10 mouse cellular contexts compared by ENCODE assay signal in genomic region chr16:92385062-92385461, GRCm38 (mm10). TPM values are rescaled to one million over a fixed set of nuclear protein-coding genes. Genes with fewer than 3 reads are reported as not detected.
DNase-seq lines count a peak whose midpoint lies in the region; TF ChIP-seq lines count a peak whose summit lies in the region.
"Had no signal": no experiment of that assay in that cellular context is flagged by ENCODE, and none has a peak within 500 bp of the region (broad histone marks: within the 10 kb centered on the region; RNA-seq: fewer than 3 reads in every experiment).

No protein-coding gene starts in this region.

- peak; percentile 5 for TF ChIP-seq CTCF in C2C12 (IDR thresholded peaks at IDR 0.05; ENCODE audit: control insufficient read depth, insufficient read depth, insufficient read length)

- DNase-seq in heart, adult 9 months (ENCODE audit: low spot score in 2 of 2): peak; percentile 26 to 45
- DNase-seq in heart, adult 11 months: no peak
- peak; percentile 87 for DNase-seq in adrenal gland, postnatal 25 days
- DNase-seq in embryonic facial prominence, embryonic 10.5 days (ENCODE audit: low spot score): peak; percentile 77
- peak; percentile 71 to 75 for DNase-seq in layer of hippocampus, postnatal 10 days (ENCODE audit: low spot score in 2 of 2)
- peak; percentile 55 for DNase-seq in naive thymus-derived CD4-positive, alpha-beta T cell, adult 2 months (ENCODE audit: low read depth)
- DNase-seq in urinary bladder, postnatal 10 days (ENCODE audit: low spot score): peak; percentile 41

- no peaks in the 10 kb centered on the region for H3K79me2 ChIP-seq in C2C12 (ENCODE audit: control insufficient read depth, insufficient read depth)

- no peak overlapping the region for H3ac ChIP-seq in C2C12 (ENCODE audit: control insufficient read depth, insufficient read length, low read depth)

- H3K9me3 ChIP-seq in embryonic facial prominence, embryonic 10.5 days: no peaks in the 10 kb centered on the region
- H3K9me3 ChIP-seq: stomach, embryonic 15.5 days had no signal

- H3K27me3 ChIP-seq in C2C12 (ENCODE audit: control insufficient read depth, insufficient read depth, insufficient read length): peaks cover 9% of the 10 kb centered on the region
- no peaks in the 10 kb centered on the region for H3K27me3 ChIP-seq in embryonic facial prominence, embryonic 10.5 days (replicated peaks; ENCODE audit: low read depth, poor library complexity, severe bottlenecking)
- H3K27me3 ChIP-seq: stomach, embryonic 15.5 days had no signal

- no peak overlapping the region for H3K4me3 ChIP-seq in C2C12 (ENCODE audit: insufficient read depth, poor library complexity, severe bottlenecking)
- no peak overlapping the region for H3K4me3 ChIP-seq in embryonic facial prominence, embryonic 10.5 days
- H3K4me3 ChIP-seq: stomach, embryonic 15.5 days had no signal

- peaks cover 12% of the 10 kb centered on the region for H3K4me1 ChIP-seq in embryonic facial prominence, embryonic 10.5 days

- H3K36me3 ChIP-seq in C2C12 (ENCODE audit: control insufficient read depth, insufficient read depth): no peaks in the 10 kb centered on the region
- no peaks in the 10 kb centered on the region for H3K36me3 ChIP-seq in embryonic facial prominence, embryonic 10.5 days (replicated peaks)
- H3K36me3 ChIP-seq: stomach, embryonic 15.5 days had no signal

- WGBS in embryonic facial prominence, embryonic 10.5 days: 2% methylated on average over 2 of the region's 2 CpGs

- H3K27ac ChIP-seq in embryonic facial prominence, embryonic 10.5 days (replicated peaks): no peak overlapping the region
- H3K27ac ChIP-seq: stomach, embryonic 15.5 days had no signal

- no peaks in the 10 kb centered on the region for H3K79me3 ChIP-seq in C2C12 (ENCODE audit: low read depth)

TF ChIP-seq in C2C12, 6 proteins besides CTCF, POLR2A, EP300 and RAD21:
- TF ChIP-seq MYOG (IDR thresholded peaks at IDR 0.05; ENCODE audit: control insufficient read depth, extremely low read depth, insufficient read length) (no peak), USF1 (IDR thresholded peaks at IDR 0.05; ENCODE audit: low read depth) (no peak), FOSL1 (IDR thresholded peaks at IDR 0.05; ENCODE audit: insufficient read depth, low read length, poor library complexity, severe bottlenecking) (no peak), CEBPB (IDR thresholded peaks at IDR 0.05; ENCODE audit: low read depth) (no peak), MAX (IDR thresholded peaks at IDR 0.05) (no peak), MYOD1 (IDR thresholded peaks at IDR 0.05; ENCODE audit: control insufficient read depth, insufficient read length, low read depth) (no peak)

RNA-seq across cellular contexts. Expression of gene Kcne1, which starts 25.8 kb away (rescaled TPM):
- 0.04 TPM for polyA plus RNA-seq in C2C12 (2012; fragmentation: generic; extraction: Trizol)
- total RNA-seq in adrenal gland, postnatal 25 days (2021): not detected in 2 replicates
- 0.29 and 1.1 TPM in 2 replicates for polyA plus RNA-seq in embryonic facial prominence, embryonic 10.5 days (2016; fragmentation: Nextera tagmentation; extraction: Ambion mirVana)
- total RNA-seq in layer of hippocampus, postnatal 10 days (2021): not detected
- total RNA-seq: layer of hippocampus, postnatal 25 days had no signal
